Mouse (Mus musculus): ENCODE data around the gene Agps.

Gene Agps

GRCm38 (mm10) chr2:75830233-75830632 lies 1.7 kb upstream of the Agps start:
- no peak for DNase-seq

GRCm38 (mm10) chr2:75832781-75833180 lies 804 bp downstream of the Agps start:
- DNase-seq = no peak

- DNase-seq = no peak
Measured at GRCm38 (mm10) chr2:75834492-75834891, 2.5 kb downstream of the Agps start.

GRCm38 (mm10) chr2:75842302-75842701 lies 10.3 kb downstream of the Agps start:
- DNase-seq = no peak

GRCm38 (mm10) chr2:75847708-75848107 lies 15.7 kb downstream of the Agps start:
- no peak for DNase-seq

- no peak for DNase-seq
Measured at GRCm38 (mm10) chr2:75852483-75852882, 20.5 kb downstream of the Agps start.

- no peak for DNase-seq
Measured at GRCm38 (mm10) chr2:75854136-75854535, 22.2 kb downstream of the Agps start.

GRCm38 (mm10) chr2:75861115-75861514 lies 29.1 kb downstream of the Agps start:
- no peak for DNase-seq

GRCm38 (mm10) chr2:75869604-75870003 lies 37.6 kb downstream of the Agps start:
- DNase-seq = no peak

- DNase-seq = no peak
Measured at GRCm38 (mm10) chr2:75874008-75874559, 42.1 kb downstream of the Agps start.

GRCm38 (mm10) chr2:75879791-75880190 lies 47.8 kb downstream of the Agps start:
- DNase-seq = no peak

GRCm38 (mm10) chr2:75883543-75883942 lies 51.6 kb downstream of the Agps start:
- peak; percentile 11 to 20 for DNase-seq

GRCm38 (mm10) chr2:75891981-75892380 lies 60.0 kb downstream of the Agps start:
- DNase-seq = no peak

- DNase-seq = no peak
Measured at GRCm38 (mm10) chr2:75895711-75896110, 63.7 kb downstream of the Agps start.

- DNase-seq = no peak
Measured at GRCm38 (mm10) chr2:75900281-75900680, 68.3 kb downstream of the Agps start.

- no peak for DNase-seq
Measured at GRCm38 (mm10) chr2:75901869-75902268, 69.9 kb downstream of the Agps start.

- DNase-seq = no peak
Measured at GRCm38 (mm10) chr2:75907142-75907541, 75.2 kb downstream of the Agps start.

- no peak for DNase-seq
Measured at GRCm38 (mm10) chr2:75915040-75915439, 83.1 kb downstream of the Agps start.

GRCm38 (mm10) chr2:75923807-75924340 lies 91.9 kb downstream of the Agps start:
- no peak for DNase-seq

GRCm38 (mm10) chr2:75926061-75926460 lies 94.1 kb downstream of the Agps start:
- no peak for DNase-seq

- no peak for DNase-seq
Measured at GRCm38 (mm10) chr2:75928011-75928410, 96.0 kb downstream of the Agps start.

GRCm38 (mm10) chr2:75929141-75929540 lies 97.2 kb downstream of the Agps start:
- no peak for DNase-seq

- DNase-seq = no peak
Measured at GRCm38 (mm10) chr2:75929786-75930444, 97.9 kb downstream of the Agps start.

GRCm38 (mm10) chr2:75930941-75931340 lies 99.0 kb downstream of the Agps start:
- no peak for DNase-seq

GRCm38 (mm10) chr2:75933541-75933940 lies 101.6 kb downstream of the Agps start:
- no peak for DNase-seq
